Mouse (Mus musculus): ENCODE results near the gene Tapbpl.
A peak's percentile ranks its signal among the peaks of the same experiment; 100 is the strongest.

Tapbpl gene

GRCm38 (mm10) chr6:125195541-125196075 is 36.1 kb downstream of the Tapbpl start:
- no peak for DNase-seq

DNA sequence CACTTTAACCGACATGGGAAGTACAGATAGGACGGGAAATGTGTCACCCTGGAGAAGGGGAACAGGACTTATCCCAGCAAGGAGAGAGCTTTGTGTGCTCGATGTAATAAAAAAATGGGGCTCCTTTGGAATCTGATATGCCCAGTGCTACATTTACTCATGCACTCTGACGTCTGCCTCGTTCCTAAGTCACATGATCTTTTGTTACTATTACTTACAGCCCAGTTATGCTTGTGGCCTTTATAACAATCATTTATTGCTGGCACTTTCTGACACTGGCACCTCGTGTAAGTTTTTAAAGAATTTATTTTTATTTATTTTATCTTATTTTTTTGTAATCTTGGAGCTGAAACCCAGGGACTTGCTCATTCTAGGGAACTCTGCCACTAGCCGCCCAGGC is 38.3 kb downstream of the Tapbpl start:
- DNase-seq = no peak

DNA sequence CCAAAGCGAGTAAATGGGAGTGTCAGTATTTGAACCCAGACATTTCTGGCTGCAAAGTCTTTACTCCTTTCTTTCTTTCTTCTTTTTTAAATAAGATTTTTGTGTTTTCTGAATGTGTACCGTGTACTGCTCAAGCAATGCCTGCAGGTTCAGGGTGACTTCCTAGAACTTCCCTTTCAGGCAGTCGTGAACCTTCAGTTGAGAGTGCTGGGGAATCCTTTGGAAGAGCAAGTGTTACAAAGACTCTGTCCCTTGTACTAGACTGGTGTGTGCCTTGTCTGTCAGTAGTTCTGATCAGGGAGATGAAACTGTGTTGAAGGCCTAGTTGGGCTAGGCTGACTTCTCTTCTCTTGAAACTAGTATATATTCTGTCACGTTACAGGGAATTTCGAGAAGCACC is 38.8 kb downstream of the Tapbpl start:
- DNase-seq = no peak

DNA sequence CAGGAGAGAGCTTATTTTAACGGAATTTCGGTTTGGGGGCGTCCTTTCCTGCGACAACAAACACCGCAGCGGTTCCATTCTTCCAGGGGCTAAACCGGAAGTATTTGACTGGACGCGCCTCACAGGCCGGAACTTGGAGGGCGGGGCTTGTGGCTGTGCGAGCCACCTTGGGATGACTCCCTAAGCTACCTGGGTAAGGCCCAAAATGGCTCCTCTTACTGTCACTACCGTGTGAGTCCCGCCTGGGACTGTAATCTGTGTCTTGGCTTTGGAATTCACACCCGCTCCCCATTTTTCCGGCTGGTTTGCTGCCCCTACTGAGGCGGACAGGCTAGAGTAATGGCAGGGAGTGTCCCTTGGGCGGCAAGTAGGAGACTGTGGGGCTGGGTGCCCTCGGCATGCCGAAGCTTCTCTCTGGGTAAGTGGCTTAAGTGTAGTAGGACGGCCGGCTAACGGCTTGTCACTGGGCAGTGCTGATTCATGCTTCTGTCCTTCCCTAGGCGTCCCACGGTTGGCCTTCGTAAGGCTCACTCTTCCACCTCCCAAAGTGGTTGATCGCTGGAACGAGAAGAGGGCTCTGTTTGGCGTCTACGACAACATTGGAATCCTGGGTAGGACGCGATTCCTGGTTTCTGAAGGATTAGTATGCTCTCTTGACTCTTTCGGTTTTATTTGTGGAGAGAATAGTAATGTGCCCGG is 39.5 kb downstream of the Tapbpl start:
- DNase-seq = peak; percentile 93

GRCm38 (mm10) chr6:125191332-125192015 is 40.2 kb downstream of the Tapbpl start, which contains the start of the genes Ncapd2 and Mrpl51:
Gene Ncapd2, minus strand, starts transcription at chr6:125191701.
Gene Mrpl51, plus strand, starts transcription at chr6:125191801.
- peak; percentile 99 for DNase-seq

DNA sequence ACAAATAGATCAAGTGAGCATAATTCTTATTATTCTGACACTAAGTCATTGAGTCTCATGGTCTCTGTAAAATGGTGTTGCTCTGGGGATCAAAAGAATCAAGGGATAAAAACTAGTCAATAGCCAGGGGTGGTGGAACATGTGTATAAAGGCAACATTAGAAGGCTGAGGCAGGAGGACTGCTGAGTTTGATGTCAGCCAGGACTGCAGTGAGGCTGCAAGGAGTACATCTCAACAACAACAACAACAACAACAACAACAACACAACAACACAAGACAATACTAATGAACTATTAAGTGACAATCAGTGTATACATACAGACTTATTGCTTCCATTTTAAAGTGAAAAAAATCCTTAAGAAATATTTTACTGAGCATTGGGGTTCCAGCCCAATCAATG is 40.8 kb downstream of the Tapbpl start:
- no peak for DNase-seq

DNA sequence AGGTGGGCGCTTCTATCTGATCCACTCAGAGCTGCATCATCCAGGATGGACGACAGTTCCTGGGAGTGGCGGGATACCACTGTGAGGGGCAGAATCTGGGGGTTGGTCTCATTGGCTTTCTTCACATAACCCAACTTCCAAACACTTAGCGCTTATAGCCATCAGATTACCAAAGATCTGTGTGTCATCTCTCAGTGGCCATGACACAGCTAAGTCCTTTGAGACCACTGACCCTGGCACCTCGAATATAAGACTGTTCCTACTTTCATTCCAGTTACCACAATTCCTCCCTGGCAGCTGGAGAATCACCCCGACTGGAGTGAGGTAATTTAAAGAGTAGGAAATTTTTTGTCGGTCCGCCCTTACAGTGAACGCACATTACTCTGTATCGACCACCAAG is 45.5 kb downstream of the Tapbpl start:
- DNase-seq = no peak

GRCm38 (mm10) chr6:125182133-125182532 is 49.5 kb downstream of the Tapbpl start:
- DNase-seq = no peak

GRCm38 (mm10) chr6:125179601-125180000 is 52.1 kb downstream of the Tapbpl start:
- DNase-seq = no peak

DNA sequence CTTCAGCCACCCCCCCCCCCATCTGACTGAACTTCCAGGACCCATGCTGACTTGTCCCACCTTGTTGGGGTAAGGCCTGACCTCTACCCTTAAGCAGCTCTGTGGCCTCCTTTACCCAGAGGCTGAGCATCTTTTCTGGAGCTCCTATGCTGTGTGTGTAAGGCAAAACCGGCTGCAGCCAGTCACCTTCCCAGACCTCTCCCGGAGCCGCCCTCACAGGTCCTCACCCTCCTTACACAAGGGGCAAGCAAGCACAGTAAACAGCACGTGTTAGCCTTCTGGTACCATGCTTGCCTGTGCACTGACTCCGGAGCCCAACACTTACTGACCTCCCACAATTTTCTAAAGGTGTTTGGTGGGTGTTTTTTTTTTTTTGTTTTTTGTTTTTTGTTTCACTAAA is 56.2 kb downstream of the Tapbpl start:
- no peak for DNase-seq

Data from thymus, postnatal 4 days (tissue).